Mouse (Mus musculus): Measurements from ENCODE around the gene Ubap1. TPM values are rescaled to one million over a fixed set of nuclear protein-coding genes. Genes with fewer than 3 reads are reported as not detected.
A peak's percentile ranks its signal among the peaks of the same experiment; 100 is the strongest.

Ubap1 gene
- total RNA-seq, 2 experiments from 2014 or later: 33.9 to 35.9 TPM

- peak; percentile 6 for DNase-seq (ENCODE audit: low spot score)
- intact Hi-C loops (cut with DNase I): loop anchor here (10.0 kb wide), 1 partner anchor 345 kb away; no protein-coding TSS in a partner anchor
These were observed 51.1 kb downstream of the Ubap1 start for GRCm38 (mm10) chr4:41399904-41400303.

DNA sequence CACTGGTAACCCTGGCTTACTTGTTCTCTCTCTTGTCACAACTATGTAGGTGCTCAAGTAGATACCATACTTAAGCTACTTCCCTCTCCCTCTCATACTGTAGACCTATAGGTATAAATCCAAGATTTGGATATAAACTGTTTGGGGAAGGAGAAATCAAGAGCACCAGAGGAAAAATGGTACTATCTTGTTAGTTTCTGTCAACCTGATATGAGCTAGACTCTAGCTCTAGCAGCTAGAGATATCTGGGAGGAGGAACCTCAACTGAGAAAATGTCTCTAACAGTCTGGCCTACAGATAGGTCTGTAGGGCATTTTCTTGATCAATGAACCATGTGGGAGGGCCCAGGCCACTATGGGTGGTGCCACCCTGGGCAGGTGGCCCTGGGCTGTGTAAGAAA, 52.4 kb downstream of the Ubap1 start:
- no peak for DNase-seq (ENCODE audit: low spot score)
- intact Hi-C loops (cut with DNase I): no loop called here

DNA sequence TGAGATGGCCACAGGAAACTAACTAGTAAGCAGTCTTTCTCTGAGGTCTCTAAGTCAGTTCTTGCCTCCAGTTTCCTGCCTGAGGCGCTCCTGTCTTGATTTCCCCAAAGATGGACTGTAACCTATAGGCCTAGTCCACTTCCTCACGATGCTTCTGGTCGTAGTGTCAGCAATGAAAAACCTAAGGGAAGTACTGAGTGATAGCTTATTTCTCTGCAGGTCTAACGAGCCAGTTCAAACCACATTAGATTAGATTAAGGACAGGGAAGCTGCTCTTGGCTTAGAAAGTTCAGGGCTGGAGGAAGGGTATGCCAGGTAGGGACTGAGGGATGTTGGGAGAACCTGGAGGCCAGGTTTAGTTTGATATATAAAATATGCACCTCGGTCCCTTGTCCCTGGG, 52.8 kb downstream of the Ubap1 start:
- intact Hi-C loops (cut with DNase I): no loop called here
- no peak for DNase-seq (ENCODE audit: low spot score)

- intact Hi-C loops (cut with DNase I): no loop called here
These were observed 57.8 kb downstream of the Ubap1 start for GRCm38 (mm10) chr4:41406597-41406996.

DNA sequence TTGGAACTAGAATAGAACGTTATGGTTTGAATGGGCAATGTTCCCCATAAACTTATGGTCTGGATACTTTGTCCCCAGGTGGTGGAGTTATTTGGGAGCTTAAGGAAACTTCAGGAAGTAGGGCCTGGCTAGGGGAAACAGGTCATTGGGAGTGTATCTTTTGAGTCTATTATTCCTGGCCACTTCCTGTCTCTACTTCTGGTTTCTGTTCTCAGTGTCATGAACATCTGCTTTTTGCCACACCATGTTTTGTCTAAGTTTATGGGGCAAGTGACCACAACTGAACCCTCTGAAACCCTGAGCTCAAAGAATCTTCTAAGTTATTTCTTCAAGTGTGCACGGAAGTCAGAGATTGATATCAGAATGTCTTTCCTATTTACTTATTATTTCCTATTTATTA, 58.6 kb downstream of the Ubap1 start:
- intact Hi-C loops (cut with DNase I): no loop called here
- no peak for DNase-seq (ENCODE audit: low spot score)

More at GRCm38 (mm10) chr4:41406597-41406996, 57.8 kb downstream of the Ubap1 start:
- DNase-seq (ENCODE audit: low spot score): no peak

DNA sequence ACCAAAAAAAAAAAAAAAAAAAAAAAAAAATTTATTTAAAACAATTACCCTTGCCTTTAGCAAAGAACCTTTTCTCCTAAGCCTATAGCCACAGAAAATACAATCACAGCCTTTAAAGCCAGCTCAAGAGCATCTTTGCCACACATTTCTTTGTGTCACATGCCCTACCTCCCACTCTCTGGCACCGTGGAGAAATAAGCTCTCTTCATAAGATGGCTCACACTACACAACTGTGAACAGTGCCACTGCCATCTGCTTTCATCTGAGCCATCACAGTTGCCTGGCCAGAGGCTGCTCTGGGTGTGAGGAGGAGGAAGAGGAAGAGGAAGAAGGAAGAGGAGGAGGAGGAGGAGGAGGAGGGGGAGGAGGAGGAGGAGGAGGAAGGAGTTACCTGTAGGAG, 60.5 kb downstream of the Ubap1 start:
- intact Hi-C loops (cut with DNase I): no loop called here
- DNase-seq (ENCODE audit: low spot score): no peak

- no peak for DNase-seq (ENCODE audit: low spot score)
- intact Hi-C loops (cut with DNase I): no loop called here
These were observed 68.2 kb downstream of the Ubap1 start for GRCm38 (mm10) chr4:41416966-41417365.

DNA sequence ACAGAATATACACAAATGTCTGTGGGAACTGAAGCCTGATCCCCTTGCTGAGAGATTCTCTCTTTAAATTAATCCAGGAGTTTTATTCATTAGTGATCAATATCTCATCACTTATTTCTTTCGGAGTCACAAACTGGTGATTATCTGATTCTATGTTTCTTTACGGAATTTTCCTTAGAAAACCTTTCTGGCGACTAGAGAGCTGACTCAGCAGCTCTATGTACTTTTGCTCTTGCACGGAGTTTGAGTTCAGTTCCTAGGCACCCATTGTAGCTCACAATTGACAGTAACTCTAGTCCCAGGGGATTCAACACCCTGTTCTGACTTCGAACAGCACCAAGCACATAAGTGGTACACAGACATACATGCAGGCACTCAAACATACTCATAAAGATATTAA, 90.1 kb downstream of the Ubap1 start:
- DNase-seq (ENCODE audit: low spot score): no peak

More for the DNA sequence above, 90.1 kb downstream of the Ubap1 start:
- intact Hi-C loops (cut with DNase I): no loop called here

Other genes starting within 250 kb of the Ubap1 start
- gene Nol6, start 224.5 kb upstream of the Ubap1 start, total RNA-seq (2021): 10 to 100 TPM; 14.5 to 15.3 TPM
- gene Ube2r2, start 213.3 kb upstream of the Ubap1 start, total RNA-seq (2021): 100 to 1,000 TPM; 121 to 131 TPM
- 10 to 100 TPM; 63.5 to 64.2 TPM for gene Ubap2, start 73.9 kb upstream of the Ubap1 start, total RNA-seq (2021)
- 10 to 100 TPM; 42.2 to 45.5 TPM for gene Dcaf12, start 34.1 kb upstream of the Ubap1 start, total RNA-seq (2021)
- gene Kif24, start 115.9 kb downstream of the Ubap1 start, total RNA-seq (2021): under 1 TPM; 0.26 to 0.45 TPM
- 10 to 100 TPM; 29.6 to 32.7 TPM for gene Nudt2, start 116.2 kb downstream of the Ubap1 start, total RNA-seq (2021)
- 10 to 100 TPM; 10.2 to 10.4 TPM for gene AI464131, start 154.1 kb downstream of the Ubap1 start, total RNA-seq (2021)
- not detected for gene 1110017D15Rik, start 168.3 kb downstream of the Ubap1 start, total RNA-seq (2021)
- 10 to 100 TPM; 12.5 to 14.3 TPM for gene Fam219a, start 220.5 kb downstream of the Ubap1 start, total RNA-seq (2021)
- gene Dnaic1, start 220.8 kb downstream of the Ubap1 start, total RNA-seq (2021): 1 to 10 TPM; 1.8 to 2.7 TPM